Comparison of ENCODE assay signal across 23 mouse cellular contexts in the genomic region with DNA sequence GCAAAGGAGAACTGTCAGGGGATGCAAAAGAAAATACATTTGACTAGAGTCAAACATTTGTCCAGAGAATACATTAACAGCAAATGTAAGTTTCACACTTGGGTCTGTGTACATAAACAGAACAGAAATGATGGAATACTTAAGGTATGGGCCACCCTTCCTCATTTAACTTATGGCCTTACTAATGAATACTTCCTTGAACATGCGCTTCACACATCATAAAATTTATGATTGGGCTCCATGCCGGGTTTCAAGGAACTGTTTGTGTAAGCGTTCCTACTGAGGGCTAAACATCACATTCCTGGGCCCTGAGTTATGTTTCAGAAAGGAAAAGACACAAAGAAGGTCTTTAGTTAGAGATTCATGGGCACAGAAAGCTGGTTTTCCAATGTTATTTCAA. TPM values are rescaled to one million over a fixed set of nuclear protein-coding genes. Genes with fewer than 3 reads are reported as not detected.
DNase-seq lines count a peak whose midpoint lies in the region; ATAC-seq lines count a peak whose summit lies in the region.
"Had no signal": no experiment of that assay in that cellular context is flagged by ENCODE, and none has a peak within 500 bp of the region (broad histone marks: within the 10 kb centered on the region; RNA-seq: fewer than 3 reads in every experiment).

No protein-coding gene starts in this region.

- 22% methylated on average over 3 of the region's 3 CpGs for WGBS in limb, embryonic 11.5 days
- 38% methylated on average over 3 of the region's 3 CpGs for WGBS in limb, embryonic 10.5 days
- WGBS in limb, embryonic 12.5 days: 11% methylated on average over 3 of the region's 3 CpGs

- no peaks in the 10 kb centered on the region for H3K27me3 ChIP-seq in limb, embryonic 11.5 days (ENCODE audit: control insufficient read depth, insufficient read depth, low read length)
- no peaks in the 10 kb centered on the region for H3K27me3 ChIP-seq in limb, embryonic 10.5 days (ENCODE audit: low read depth, poor library complexity, severe bottlenecking)
- no peaks in the 10 kb centered on the region for H3K27me3 ChIP-seq in limb, embryonic 12.5 days
- H3K27me3 ChIP-seq: heart, embryonic 12.5 days; liver, embryonic 15.5 days; megakaryocyte, embryonic 14.5 days; midbrain, embryonic 15.5 days had no signal

- H3K4me1 ChIP-seq in limb, embryonic 11.5 days (ENCODE audit: control insufficient read depth, insufficient read depth, low read length): no peaks in the 10 kb centered on the region
- H3K4me1 ChIP-seq in limb, embryonic 10.5 days: peaks cover 16% of the 10 kb centered on the region
- H3K4me1 ChIP-seq in limb, embryonic 12.5 days (replicated peaks): peaks cover 8% of the 10 kb centered on the region; the same call in 1 of the 2 replicates
- H3K4me1 ChIP-seq: forebrain, embryonic 10.5 days; heart, embryonic 12.5 days; liver, embryonic 15.5 days; megakaryocyte, embryonic 14.5 days; midbrain, embryonic 15.5 days had no signal

- no peak overlapping the region for H3K9ac ChIP-seq in limb, embryonic 11.5 days (ENCODE audit: low read length)
- H3K9ac ChIP-seq in limb, embryonic 12.5 days (replicated peaks): no peak overlapping the region
- H3K9ac ChIP-seq: forebrain, postnatal 0 days; heart, embryonic 12.5 days; liver, embryonic 15.5 days; midbrain, embryonic 15.5 days had no signal

- H3K4me3 ChIP-seq in limb, embryonic 11.5 days (ENCODE audit: low read depth, low read length): no peak overlapping the region
- H3K4me3 ChIP-seq in limb, embryonic 10.5 days: no peak overlapping the region
- no peak overlapping the region for H3K4me3 ChIP-seq in limb, embryonic 12.5 days (replicated peaks)
- H3K4me3 ChIP-seq: forebrain, embryonic 10.5 days; heart, embryonic 12.5 days; liver, embryonic 15.5 days; megakaryocyte, embryonic 14.5 days; midbrain, embryonic 15.5 days; myocyte had no signal

- no peaks in the 10 kb centered on the region for H3K36me3 ChIP-seq in limb, embryonic 11.5 days (ENCODE audit: control insufficient read depth, insufficient read depth, low read length)
- H3K36me3 ChIP-seq in limb, embryonic 10.5 days: no peaks in the 10 kb centered on the region
- no peaks in the 10 kb centered on the region for H3K36me3 ChIP-seq in limb, embryonic 12.5 days
- H3K36me3 ChIP-seq: forebrain, embryonic 10.5 days; heart, embryonic 12.5 days; liver, embryonic 15.5 days; midbrain, embryonic 15.5 days had no signal

- DNase-seq in limb, embryonic 11.5 days (ENCODE audit: low spot score): peak; percentile 43
- DNase-seq in limb, embryonic 10.5 days (ENCODE audit: low spot score): no peak
- peak; percentile 84 for DNase-seq in forelimb bud, embryonic 11.5 days (ENCODE audit: low read depth, low spot score)
- peak; percentile 21 for DNase-seq in lung, postnatal 36 days
- DNase-seq in embryo, embryonic 11 days: no peak
- DNase-seq in gastrocnemius, postnatal 10 days: no peak
- DNase-seq: adrenal gland, postnatal 25 days; cerebellum, adult 11-12 months; cerebellum, postnatal 14 days; forebrain, postnatal 0 days; heart, adult 11 months; heart, postnatal 14 days; kidney, postnatal 14 days; left cerebral cortex, postnatal 4 days; thymus, postnatal 25 days had no signal

- no peak overlapping the region for H3K27ac ChIP-seq in limb, embryonic 11.5 days (replicated peaks; ENCODE audit: low read depth, low read length)
- H3K27ac ChIP-seq in limb, embryonic 10.5 days: no peak overlapping the region
- 0 out of 2 replicates have a peak overlapping the region, but pooled peaks have one; percentile 5 for H3K27ac ChIP-seq in limb, embryonic 12.5 days
- H3K27ac ChIP-seq: forebrain, embryonic 10.5 days; liver, embryonic 15.5 days; midbrain, embryonic 15.5 days had no signal

- no peaks in the 10 kb centered on the region for H3K9me3 ChIP-seq in limb, embryonic 11.5 days (ENCODE audit: control insufficient read depth, low read length)
- no peaks in the 10 kb centered on the region for H3K9me3 ChIP-seq in limb, embryonic 10.5 days (replicated peaks)
- no peaks in the 10 kb centered on the region for H3K9me3 ChIP-seq in limb, embryonic 12.5 days
- H3K9me3 ChIP-seq: forebrain, embryonic 10.5 days; heart, embryonic 12.5 days; liver, embryonic 15.5 days; midbrain, embryonic 15.5 days had no signal

- H3K4me2 ChIP-seq in limb, embryonic 11.5 days (ENCODE audit: low read depth, severe bottlenecking): no peak overlapping the region
- no peak overlapping the region for H3K4me2 ChIP-seq in limb, embryonic 12.5 days
- H3K4me2 ChIP-seq: heart, embryonic 12.5 days; liver, embryonic 15.5 days; midbrain, embryonic 15.5 days had no signal

- ATAC-seq in limb, embryonic 11.5 days (ENCODE audit: insufficient number of reproducible peaks, low FRiP score, low TSS enrichment, low read depth): peak; percentile 61
- ATAC-seq in limb, embryonic 12.5 days (ENCODE audit: insufficient number of reproducible peaks, insufficient read depth, low FRiP score, low TSS enrichment, low read depth): peak; percentile 85; the same call in 1 of the 2 replicates
- ATAC-seq: forebrain, postnatal 0 days; hindbrain, embryonic 16.5 days; midbrain, embryonic 15.5 days had no signal

RNA-seq across cellular contexts. Expression of a gene that starts 19.4 kb away (rescaled TPM):
- 0.19 and 0.28 TPM in 2 replicates for polyA plus RNA-seq in limb, embryonic 11.5 days (2014; fragmentation: Nextera tagmentation; extraction: Ambion mirVana)
- polyA plus RNA-seq in limb, embryonic 10.5 days (2016; fragmentation: Nextera tagmentation; extraction: Ambion mirVana): 0.19 TPM in 1 of 2 replicates, not detected in the other
- polyA plus RNA-seq in limb, embryonic 12.5 days (2016; fragmentation: Nextera tagmentation; extraction: Ambion mirVana): 0.24 and 0.43 TPM in 2 replicates
- total RNA-seq in gastrocnemius, postnatal 10 days (2021): under 1 TPM; 0.19 to 0.95 TPM
- total RNA-seq: adrenal gland, postnatal 25 days had no signal
- polyA plus RNA-seq: forebrain, embryonic 10.5 days; heart, embryonic 12.5 days; myocyte had no signal

Comparison
In these comparisons a context has a peak if more than half of its experiments do, and no peak if none do; other contexts are left out.
1. DNase-seq: peak in limb, embryonic 11.5 days (single experiment), forelimb bud, embryonic 11.5 days (single experiment) and lung, postnatal 36 days (single experiment); none in limb, embryonic 10.5 days (single experiment), embryo, embryonic 11 days (single experiment) and gastrocnemius, postnatal 10 days (single experiment).